Mouse (Mus musculus) kidney, embryonic 16.5 days (tissue): ENCODE measurements around the gene Skp1a. TPM values are rescaled to one million over a fixed set of nuclear protein-coding genes. Genes with fewer than 3 reads are reported as not detected.
"Not testable (repeated sequence)": the region's sequence is repeated elsewhere in the genome, so short reads cannot be mapped to it uniquely, and the experiment has no call there.

Experiments used
- ATAC-seq: fragments of 200-750 bp; cut with Nextera tagmentation; 2 replicates; pipeline ENCODE4 v1.8.0; 2017; ENCODE audit warnings: moderate TSS enrichment; ENCODE audit not compliant: low FRiP score, low TSS enrichment
- H3K27ac ChIP-seq: fragments of 300-500 bp; sonication (generic); 2 replicates; pipeline ENCODE4 v1.5.1; 2014; ENCODE audit warnings: low read length
- H3K27me3 ChIP-seq: fragments of 300-500 bp; sonication (generic); 2 replicates; pipeline ENCODE4 v1.6.1; 2014; ENCODE audit warnings: low read length, control low read depth, mixed read lengths; ENCODE audit not compliant: insufficient read depth
- H3K36me3 ChIP-seq: fragments of 300-500 bp; sonication (generic); 2 replicates; pipeline ENCODE4 v1.6.1; 2014; ENCODE audit warnings: low read length, control low read depth, mixed read lengths; ENCODE audit not compliant: insufficient read depth
- H3K4me1 ChIP-seq: fragments of 300-500 bp; sonication (generic); 2 replicates; pipeline ENCODE4 v1.6.1; 2014; ENCODE audit warnings: low read length, control low read depth, mixed read lengths; ENCODE audit not compliant: insufficient read depth
- H3K4me2 ChIP-seq: fragments of 300-500 bp; sonication (generic); replicated peaks from 2 replicates; pipeline ENCODE4 v1.6.1; 2014; ENCODE audit warnings: low read depth, low read length
- H3K4me3 ChIP-seq: fragments of 300-500 bp; sonication (generic); 2 replicates; pipeline ENCODE4 v1.5.1; 2014; ENCODE audit warnings: mild to moderate bottlenecking, low read length
- H3K9ac ChIP-seq: fragments of 300-500 bp; sonication (generic); replicated peaks from 2 replicates; pipeline ENCODE4 v1.6.1; 2014; ENCODE audit warnings: low read length
- H3K9me3 ChIP-seq: fragments of 300-500 bp; sonication (generic); 2 replicates; pipeline ENCODE4 v1.6.1; 2016; ENCODE audit warnings: low read length, control low read depth
- WGBS: fragments of 180-500 bp; shearing (Covaris S2); extraction: QIAGEN DNeasy Blood & Tissue Kit; methylation state at CpG from one replicate; pipeline ENCODE4 v1.1.7; 2014; 5-methylcytosine and 5-hydroxymethylcytosine counted together
- polyA plus RNA-seq: library from polyadenylated mRNA; unstranded; fragments of >200 nt; fragmentation: Nextera tagmentation; extraction: Ambion mirVana; gene quantifications from 2 replicates; pipeline ENCODE4 v1.2.1, GENCODE M21; 2015

The Skp1a gene
- polyA plus RNA-seq = 742 and 792 TPM in 2 replicates

GRCm38 (mm10) chr11:52231606-52232541, at the start of gene Skp1a:
Gene Skp1a, plus strand, starts transcription at chr11:52231995.
- Histone ChIP-seq H3K4me3 (peak within 1 kb of the TSS; percentile 93), H3K4me2 (peak within 1 kb of the TSS; percentile 90), H3K9me3 (no peaks in the 10 kb centered on the region), H3K27ac (peak within 1 kb of the TSS; percentile 99), H3K36me3 (peaks cover 6% of the 10 kb centered on the region; the same call in 1 of the 2 replicates), H3K4me1 (peaks cover 19% of the 10 kb centered on the region), H3K27me3 (no peaks in the 10 kb centered on the region), H3K9ac (peak within 1 kb of the TSS; percentile 98)
- ATAC-seq = peak; percentile 88
- WGBS = under 1% methylated on average over 87 of the region's 87 CpGs

GRCm38 (mm10) chr11:52196496-52197023, 35.2 kb upstream of the Skp1a start:
- not testable (repeated sequence) for H3K27ac ChIP-seq, ATAC-seq, H3K9me3 ChIP-seq, H3K36me3 ChIP-seq, H3K27me3 ChIP-seq, H3K9ac ChIP-seq, H3K4me3 ChIP-seq, H3K4me1 ChIP-seq, H3K4me2 ChIP-seq
- 80% methylated on average over 8 of the region's 8 CpGs for WGBS

- H3K4me1 ChIP-seq = no peaks in the 10 kb centered on the region
- no peaks in the 10 kb centered on the region for H3K9me3 ChIP-seq
- H3K9ac ChIP-seq = no peak within 1 kb of the TSS
- H3K27ac ChIP-seq = no peak within 1 kb of the TSS
- H3K36me3 ChIP-seq = no peaks in the 10 kb centered on the region
- H3K4me3 ChIP-seq = no peak within 1 kb of the TSS
- ATAC-seq = no peak
- H3K27me3 ChIP-seq = no peaks in the 10 kb centered on the region
- H3K4me2 ChIP-seq = no peak within 1 kb of the TSS
Measured at GRCm38 (mm10) chr11:52213887-52214286, 17.9 kb upstream of the Skp1a start, which contains the start of gene Olfr1371. Gene Olfr1371, minus strand, starts transcription at chr11:52213987.

- Histone ChIP-seq H3K4me3 (no peak overlapping the region), H3K9ac (no peak overlapping the region), H3K4me2 (0 out of 2 replicates have a peak overlapping the region, but pooled peaks have one; percentile 27), H3K27ac (no peak overlapping the region), H3K27me3 (no peaks in the 10 kb centered on the region; the same call in 1 of the 2 replicates), H3K9me3 (no peaks in the 10 kb centered on the region), H3K36me3 (no peaks in the 10 kb centered on the region), H3K4me1 (peaks cover 10% of the 10 kb centered on the region; the same call in 1 of the 2 replicates)
- WGBS = 5% methylated on average over 4 of the region's 4 CpGs
- ATAC-seq = no peak; the same call in 1 of the 2 replicates
Measured at GRCm38 (mm10) chr11:52220282-52220681, 11.5 kb upstream of the Skp1a start.

GRCm38 (mm10) chr11:52221921-52222320, 9.9 kb upstream of the Skp1a start:
- not testable (repeated sequence) for H3K4me2 ChIP-seq, H3K9me3 ChIP-seq, H3K27me3 ChIP-seq, H3K27ac ChIP-seq, ATAC-seq, H3K36me3 ChIP-seq, H3K9ac ChIP-seq, H3K4me3 ChIP-seq
- peaks cover 10% of the 10 kb centered on the region; the same call in 1 of the 2 replicates for H3K4me1 ChIP-seq
- WGBS = 92% methylated on average over 6 of the region's 6 CpGs

GRCm38 (mm10) chr11:52222891-52223290, 8.9 kb upstream of the Skp1a start:
- Histone ChIP-seq H3K27me3 (no peaks in the 10 kb centered on the region; the same call in 1 of the 2 replicates), H3K27ac (no peak overlapping the region), H3K9me3 (no peaks in the 10 kb centered on the region), H3K4me3 (no peak overlapping the region), H3K9ac (no peak overlapping the region), H3K36me3 (no peaks in the 10 kb centered on the region), H3K4me1 (peaks cover 10% of the 10 kb centered on the region; the same call in 1 of the 2 replicates), H3K4me2 (no peak overlapping the region)
- WGBS = 74% methylated on average over 6 of the region's 6 CpGs
- no peak for ATAC-seq

GRCm38 (mm10) chr11:52223968-52224682, 7.7 kb upstream of the Skp1a start:
- Histone ChIP-seq H3K9ac (peak overlapping the region; percentile 32; the same call in 1 of the 2 replicates), H3K4me3 (peak overlapping the region; percentile 29)
- 11% methylated on average over 19 of the region's 19 CpGs for WGBS

GRCm38 (mm10) chr11:52225986-52226599, 5.7 kb upstream of the Skp1a start:
- H3K27me3 ChIP-seq = no peaks in the 10 kb centered on the region; the same call in 1 of the 2 replicates
- H3K9ac ChIP-seq = no peak overlapping the region
- ATAC-seq = no peak
- 67% methylated on average over 3 of the region's 3 CpGs for WGBS
- no peak overlapping the region for H3K4me2 ChIP-seq
- no peaks in the 10 kb centered on the region for H3K9me3 ChIP-seq
- no peak overlapping the region for H3K27ac ChIP-seq
- no peak overlapping the region for H3K4me3 ChIP-seq
- H3K4me1 ChIP-seq = peaks cover 17% of the 10 kb centered on the region
- no peaks in the 10 kb centered on the region for H3K36me3 ChIP-seq

More at GRCm38 (mm10) chr11:52223968-52224682, 7.7 kb upstream of the Skp1a start:
- Histone ChIP-seq H3K4me1 (peaks cover 10% of the 10 kb centered on the region; the same call in 1 of the 2 replicates), H3K27ac (peak overlapping the region; percentile 73), H3K36me3 (no peaks in the 10 kb centered on the region), H3K4me2 (peak overlapping the region; percentile 51), H3K9me3 (no peaks in the 10 kb centered on the region), H3K27me3 (no peaks in the 10 kb centered on the region; the same call in 1 of the 2 replicates)
- ATAC-seq = peak; percentile 86

- ATAC-seq = no peak
- Histone ChIP-seq H3K4me3 (no peak overlapping the region), H3K27me3 (no peaks in the 10 kb centered on the region; the same call in 1 of the 2 replicates), H3K27ac (no peak overlapping the region), H3K36me3 (no peaks in the 10 kb centered on the region), H3K9me3 (no peaks in the 10 kb centered on the region), H3K4me2 (no peak overlapping the region), H3K9ac (no peak overlapping the region), H3K4me1 (peaks cover 19% of the 10 kb centered on the region)
- 64% methylated on average over 3 of the region's 3 CpGs for WGBS
Measured at GRCm38 (mm10) chr11:52227053-52227452, 4.7 kb upstream of the Skp1a start.
